Mouse (Mus musculus) kidney, embryonic 14.5 days (tissue): Measurements from ENCODE around the gene Chsy1. TPM values are rescaled to one million over a fixed set of nuclear protein-coding genes. Genes with fewer than 3 reads are reported as not detected.
"Not testable (repeated sequence)": the region's sequence is repeated elsewhere in the genome, so short reads cannot be mapped to it uniquely, and the experiment has no call there.

Experiments used
- ATAC-seq: fragments of 200-750 bp; cut with Nextera tagmentation; 2 replicates; pipeline ENCODE4 v1.8.0; 2017; ENCODE audit warnings: moderate number of reproducible peaks, mild to moderate bottlenecking, moderate TSS enrichment, moderate library complexity; ENCODE audit not compliant: low FRiP score, low TSS enrichment
- H3K27ac ChIP-seq: fragments of 300-500 bp; sonication (generic); 2 replicates; pipeline ENCODE4 v1.5.1; 2014; ENCODE audit warnings: low read depth, mild to moderate bottlenecking, low read length, moderate library complexity, mixed read lengths
- H3K27me3 ChIP-seq: fragments of 300-500 bp; sonication (generic); 2 replicates; pipeline ENCODE4 v1.6.1; 2014; ENCODE audit warnings: mild to moderate bottlenecking, low read length; ENCODE audit not compliant: control insufficient read depth, insufficient read depth
- H3K36me3 ChIP-seq: fragments of 300-500 bp; sonication (generic); 2 replicates; pipeline ENCODE4 v1.6.1; 2014; ENCODE audit warnings: low read length, mixed read lengths; ENCODE audit not compliant: control insufficient read depth, insufficient read depth
- H3K4me1 ChIP-seq: fragments of 300-500 bp; sonication (generic); 2 replicates; pipeline ENCODE4 v1.6.1; 2014; ENCODE audit warnings: low read length, mixed read lengths; ENCODE audit not compliant: control insufficient read depth, insufficient read depth
- H3K4me2 ChIP-seq: fragments of 300-500 bp; sonication (generic); replicated peaks from 2 replicates; pipeline ENCODE4 v1.6.1; 2014; ENCODE audit warnings: low read depth, mild to moderate bottlenecking, low read length
- H3K4me3 ChIP-seq: fragments of 300-500 bp; sonication (generic); 2 replicates; pipeline ENCODE4 v1.5.1; 2014; ENCODE audit warnings: mild to moderate bottlenecking, low read length
- H3K9ac ChIP-seq: fragments of 300-500 bp; sonication (generic); 2 replicates; pipeline ENCODE4 v1.6.1; 2014; ENCODE audit warnings: low read depth, mild to moderate bottlenecking, low read length, moderate library complexity
- H3K9me3 ChIP-seq: fragments of 300-500 bp; sonication (generic); 2 replicates; pipeline ENCODE4 v1.6.1; 2016; ENCODE audit warnings: low read length; ENCODE audit not compliant: control insufficient read depth
- WGBS: fragments of 180-500 bp; shearing (Covaris S2); extraction: QIAGEN DNeasy Blood & Tissue Kit; methylation state at CpG from one replicate; pipeline ENCODE4 v1.1.7; 2014; 5-methylcytosine and 5-hydroxymethylcytosine counted together
- polyA plus RNA-seq: library from polyadenylated mRNA; unstranded; fragments of >200 nt; fragmentation: Nextera tagmentation; extraction: Ambion mirVana; gene quantifications from 2 replicates; pipeline ENCODE4 v1.2.1, GENCODE M21; 2014

The Chsy1 gene
- polyA plus RNA-seq, 1 experiment from 2014 or later, result 29.7 TPM

DNA sequence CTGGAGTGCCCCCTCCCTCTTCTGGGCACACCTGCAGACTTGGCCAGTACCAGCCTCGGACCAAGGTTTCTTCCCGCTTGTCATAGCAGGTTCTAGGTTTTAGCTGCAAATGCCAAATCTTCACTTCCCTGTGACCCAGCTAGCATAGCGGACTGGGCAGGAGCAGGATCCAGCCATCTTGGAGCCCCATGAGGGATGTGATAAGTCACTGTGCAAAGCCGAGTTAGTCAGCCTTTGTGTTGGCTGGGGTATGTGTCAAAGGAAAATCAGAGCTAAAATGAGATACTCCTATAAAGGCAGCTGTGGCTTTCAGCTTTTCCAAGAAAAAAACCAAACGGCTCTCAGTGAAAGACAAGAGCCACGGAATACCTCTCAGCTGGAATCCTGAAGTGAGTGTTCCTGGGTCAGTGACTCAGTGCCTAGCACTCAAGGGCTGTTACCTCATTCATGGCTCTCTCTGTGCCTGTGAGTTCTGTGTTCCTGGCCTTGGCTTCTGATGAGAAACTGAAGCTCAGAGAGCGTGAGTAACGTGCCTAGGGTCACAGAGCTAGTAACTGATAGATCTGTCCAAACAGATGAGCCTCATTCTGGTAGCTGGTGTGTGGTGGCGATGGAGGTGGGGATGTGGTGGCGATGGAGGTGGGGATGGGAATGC is 71.5 kb downstream of the Chsy1 start:
- Histone ChIP-seq H3K9me3 (0 out of 2 replicates have a peak, but pooled peaks cover 3% of the 10 kb centered on the region), H3K27me3 (no peaks in the 10 kb centered on the region), H3K4me3 (no peak overlapping the region), H3K36me3 (0 out of 2 replicates have a peak, but pooled peaks cover 3% of the 10 kb centered on the region), H3K4me2 (no peak overlapping the region), H3K27ac (no peak overlapping the region), H3K4me1 (0 out of 2 replicates have a peak, but pooled peaks cover 3% of the 10 kb centered on the region), H3K9ac (no peak overlapping the region)
- no peak for ATAC-seq
- 88% methylated on average over 10 of the region's 10 CpGs for WGBS

DNA sequence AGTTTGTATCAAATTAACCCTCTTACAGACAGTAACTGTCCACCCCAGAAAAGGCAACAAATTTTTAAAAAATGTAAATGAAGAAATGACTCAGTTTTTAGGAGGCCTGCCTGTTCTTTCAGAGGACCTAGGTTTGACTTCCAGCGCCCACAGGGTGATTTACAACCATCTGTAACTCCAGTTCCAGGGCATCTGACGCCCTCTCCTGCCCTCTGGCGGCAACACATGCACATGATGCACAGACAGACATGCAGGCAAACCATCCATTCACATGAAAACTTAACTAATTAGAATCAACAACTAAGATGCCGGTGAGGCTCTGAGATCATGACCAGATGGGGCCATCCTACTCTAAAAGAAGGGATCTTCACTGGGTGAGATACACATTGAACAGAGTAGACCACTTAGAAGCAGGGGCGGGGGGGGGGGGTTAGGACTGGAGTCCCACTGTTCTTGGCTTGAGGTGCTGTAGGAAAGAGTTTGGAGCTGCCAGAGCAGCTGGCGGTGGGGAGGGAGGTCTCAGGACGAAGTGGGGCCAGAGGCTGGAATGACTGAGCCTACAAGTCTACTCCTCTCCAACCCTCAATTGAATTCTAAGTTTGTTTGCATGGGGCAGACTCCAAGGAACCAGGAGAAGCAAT is 72.9 kb downstream of the Chsy1 start:
- Histone ChIP-seq H3K4me2 (no peak overlapping the region), H3K4me3 (no peak overlapping the region), H3K27me3 (no peaks in the 10 kb centered on the region), H3K36me3 (no peaks in the 10 kb centered on the region), H3K27ac (no peak overlapping the region), H3K9ac (no peak overlapping the region), H3K4me1 (0 out of 2 replicates have a peak, but pooled peaks cover 3% of the 10 kb centered on the region), H3K9me3 (0 out of 2 replicates have a peak, but pooled peaks cover 3% of the 10 kb centered on the region)
- ATAC-seq, result no peak
- 82% methylated on average over 7 of the region's 7 CpGs for WGBS

DNA sequence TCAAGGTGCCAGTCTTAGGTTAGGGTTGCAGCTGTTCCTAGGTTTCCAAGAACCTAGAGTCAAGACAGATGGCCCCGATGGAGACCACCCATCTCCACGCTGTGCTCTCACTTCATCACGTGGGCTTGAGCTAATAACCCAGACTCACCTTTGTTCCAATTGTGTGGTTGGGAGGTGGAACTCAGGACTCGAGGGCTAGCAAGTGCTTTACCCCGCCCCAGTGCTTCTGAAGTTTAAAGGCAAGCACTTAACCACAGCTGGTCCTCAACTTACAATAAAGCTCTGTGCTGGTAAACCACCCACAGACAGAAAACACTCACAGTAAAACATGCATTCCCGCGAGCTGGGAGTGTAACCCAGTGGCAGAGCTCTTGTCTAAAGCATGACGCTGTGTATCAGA is 74.1 kb downstream of the Chsy1 start:
- Histone ChIP-seq H3K4me1 (0 out of 2 replicates have a peak, but pooled peaks cover 3% of the 10 kb centered on the region), H3K9me3 (0 out of 2 replicates have a peak, but pooled peaks cover 3% of the 10 kb centered on the region), H3K4me3 (no peak overlapping the region), H3K27ac (no peak overlapping the region), H3K9ac (no peak overlapping the region), H3K4me2 (no peak overlapping the region), H3K27me3 (no peaks in the 10 kb centered on the region), H3K36me3 (no peaks in the 10 kb centered on the region)
- ATAC-seq, result no peak
- 57% methylated on average over 8 of the region's 8 CpGs for WGBS

DNA sequence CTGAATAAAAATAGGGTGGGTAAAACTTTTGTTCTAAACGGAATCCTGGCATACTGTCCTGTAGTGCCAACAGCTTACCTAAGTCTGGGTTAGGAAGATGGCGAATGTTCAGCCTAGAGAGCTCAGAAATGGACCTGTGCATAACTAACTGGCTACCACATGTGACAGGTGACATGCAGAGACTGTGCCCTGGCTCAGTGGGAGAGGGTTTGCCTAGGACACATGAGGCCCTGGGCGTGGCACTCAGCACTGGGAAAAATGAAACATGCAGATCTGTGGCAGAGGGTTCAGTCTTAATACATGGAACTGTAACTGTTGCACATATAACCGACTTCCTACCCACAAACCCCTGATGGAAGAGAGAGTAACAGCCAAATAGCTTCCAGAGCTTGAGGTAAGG is 74.7 kb downstream of the Chsy1 start:
- no peak overlapping the region for H3K9ac ChIP-seq
- no peak for ATAC-seq
- H3K27me3 ChIP-seq, result no peaks in the 10 kb centered on the region
- 0 out of 2 replicates have a peak, but pooled peaks cover 3% of the 10 kb centered on the region for H3K9me3 ChIP-seq
- no peak overlapping the region for H3K4me2 ChIP-seq
- 80% methylated on average over 4 of the region's 4 CpGs for WGBS
- H3K4me1 ChIP-seq, result 0 out of 2 replicates have a peak, but pooled peaks cover 3% of the 10 kb centered on the region
- H3K4me3 ChIP-seq, result no peak overlapping the region
- no peak overlapping the region for H3K27ac ChIP-seq
- no peaks in the 10 kb centered on the region for H3K36me3 ChIP-seq

DNA sequence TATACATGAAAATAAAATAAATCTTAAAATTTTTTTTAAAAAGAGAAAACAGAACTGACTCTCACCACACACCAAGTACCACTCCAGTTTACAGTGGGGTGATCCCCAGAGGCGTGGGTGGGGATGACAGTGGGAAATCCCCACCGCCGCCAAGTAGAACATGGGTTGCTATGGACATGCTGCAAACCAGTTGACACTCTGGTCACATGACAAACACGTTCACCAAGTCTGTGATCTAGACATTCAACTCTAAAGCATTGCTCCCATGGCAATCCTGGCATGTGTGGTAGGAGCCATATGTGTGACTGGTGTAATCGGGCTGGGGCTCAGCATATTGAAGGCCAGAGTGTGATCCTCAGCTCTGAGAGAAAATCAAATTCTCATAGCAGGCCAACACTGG is 76.1 kb downstream of the Chsy1 start:
- ATAC-seq, result no peak
- WGBS, result 91% methylated on average over 5 of the region's 5 CpGs

DNA sequence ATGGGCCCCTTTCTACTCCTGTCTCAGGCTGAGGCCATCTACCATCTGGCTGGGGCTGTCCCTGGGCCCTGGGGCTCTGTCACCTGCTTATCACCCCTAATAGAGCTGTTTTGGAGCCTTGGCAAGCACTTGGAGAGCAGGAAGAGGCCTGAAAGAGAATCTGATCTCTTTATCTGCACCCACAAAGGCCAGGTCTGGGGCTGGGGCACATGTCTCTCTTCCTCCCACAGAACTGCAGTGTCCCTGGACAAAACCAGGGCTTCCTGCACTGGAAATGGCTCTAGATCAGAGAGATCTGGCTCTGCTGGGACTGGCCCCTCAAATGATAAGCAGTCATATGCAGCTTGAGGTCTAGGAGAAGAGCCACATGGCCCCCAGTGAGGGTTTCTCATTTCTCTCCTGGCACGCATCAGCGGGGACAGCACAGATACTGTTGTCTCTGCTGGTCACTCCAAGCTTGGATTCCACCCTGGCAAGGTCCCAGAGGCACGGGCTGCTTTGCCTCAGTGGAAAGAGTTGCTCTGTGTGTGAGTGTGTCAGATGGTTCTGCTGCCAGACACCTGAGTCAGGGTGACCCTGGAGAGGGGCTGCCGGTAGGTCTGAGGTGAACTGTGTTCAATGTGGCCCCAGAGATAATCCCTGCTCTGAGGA is 78.4 kb downstream of the Chsy1 start:
- ATAC-seq, result no peak
- WGBS, result 70% methylated on average over 4 of the region's 4 CpGs

More for the DNA sequence above, 76.1 kb downstream of the Chsy1 start:
- no peaks in the 10 kb centered on the region for H3K27me3 ChIP-seq
- no peaks in the 10 kb centered on the region for H3K36me3 ChIP-seq
- no peak overlapping the region for H3K4me3 ChIP-seq
- H3K9ac ChIP-seq, result no peak overlapping the region
- H3K9me3 ChIP-seq, result 0 out of 2 replicates have a peak, but pooled peaks cover 3% of the 10 kb centered on the region
- no peaks in the 10 kb centered on the region for H3K4me1 ChIP-seq
- H3K27ac ChIP-seq, result no peak overlapping the region
- H3K4me2 ChIP-seq, result no peak overlapping the region

DNA sequence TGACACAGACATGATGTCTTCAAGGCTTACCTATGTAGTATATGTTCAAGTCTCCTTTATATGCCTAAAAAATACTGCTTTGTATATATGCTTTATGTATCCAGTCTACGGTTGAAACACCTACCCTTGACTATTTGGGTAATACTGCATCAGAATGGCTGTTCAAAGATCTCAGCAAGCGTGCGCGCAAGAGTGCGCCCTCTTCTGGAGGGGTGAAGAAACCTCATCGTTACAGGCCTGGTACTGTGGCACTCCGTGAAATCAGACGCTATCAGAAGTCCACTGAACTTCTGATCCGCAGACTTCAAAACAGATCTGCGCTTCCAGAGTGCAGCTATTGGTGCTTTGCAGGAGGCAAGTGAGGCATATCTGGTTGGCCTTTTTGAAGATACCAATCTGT is 81.1 kb downstream of the Chsy1 start:
- H3K4me2 ChIP-seq, H3K4me3 ChIP-seq, H3K27me3 ChIP-seq, ATAC-seq, H3K27ac ChIP-seq, H3K9me3 ChIP-seq, H3K9ac ChIP-seq, H3K4me1 ChIP-seq, H3K36me3 ChIP-seq: not testable (repeated sequence)
- 88% methylated on average over 10 of the region's 10 CpGs for WGBS

More for the DNA sequence above, 78.4 kb downstream of the Chsy1 start:
- Histone ChIP-seq H3K27ac (no peak overlapping the region), H3K9ac (no peak overlapping the region), H3K4me3 (no peak overlapping the region), H3K36me3 (no peaks in the 10 kb centered on the region), H3K27me3 (no peaks in the 10 kb centered on the region), H3K9me3 (no peaks in the 10 kb centered on the region), H3K4me1 (no peaks in the 10 kb centered on the region), H3K4me2 (no peak overlapping the region)

DNA sequence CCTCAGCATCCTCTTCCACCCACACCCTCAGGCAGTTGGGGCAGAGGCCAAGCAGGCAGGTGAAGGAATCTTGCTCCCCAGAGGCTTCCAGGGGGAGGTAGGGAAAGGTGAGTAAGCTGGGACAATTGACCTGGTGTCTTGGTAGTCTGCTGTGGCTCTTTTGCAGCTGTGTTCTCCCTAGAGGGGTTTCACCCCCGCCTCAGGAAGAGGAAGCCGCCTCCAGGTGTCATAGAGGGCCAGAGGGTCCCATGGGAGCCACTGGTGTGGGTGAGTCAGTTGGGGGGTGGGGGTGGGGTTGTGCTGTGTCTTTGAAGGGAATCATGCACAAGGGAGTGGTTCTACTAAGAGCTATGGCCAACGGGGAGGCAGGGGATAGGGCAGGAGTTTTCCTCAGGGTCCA is 85.2 kb downstream of the Chsy1 start:
- H3K36me3 ChIP-seq, result no peaks in the 10 kb centered on the region
- 77% methylated on average over 3 of the region's 3 CpGs for WGBS

DNA sequence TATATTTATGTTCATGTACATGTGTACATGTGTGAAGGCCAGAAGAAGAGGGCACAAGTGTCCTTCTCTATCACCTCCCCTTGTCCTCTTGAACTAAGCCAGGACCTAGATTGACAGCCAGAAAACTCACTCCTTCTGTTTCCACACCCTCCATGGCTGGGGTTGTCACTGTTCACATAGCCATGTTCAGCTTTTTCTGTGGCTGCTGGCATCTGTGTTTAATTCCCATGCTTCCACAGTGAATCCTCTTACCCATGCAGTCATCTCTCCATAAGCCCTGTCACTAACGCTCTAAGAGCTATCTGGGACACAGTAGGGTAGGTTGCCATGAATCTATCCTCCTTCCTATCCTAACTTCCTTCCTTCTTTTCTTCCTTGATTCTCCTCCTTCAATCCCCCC is 86.6 kb downstream of the Chsy1 start:
- 76% methylated on average over 1 of the region's 1 CpGs for WGBS
- Histone ChIP-seq H3K9me3 (no peaks in the 10 kb centered on the region), H3K27ac (no peak overlapping the region), H3K4me3 (no peak overlapping the region), H3K4me2 (no peak overlapping the region), H3K27me3 (no peaks in the 10 kb centered on the region), H3K9ac (no peak overlapping the region), H3K36me3 (no peaks in the 10 kb centered on the region), H3K4me1 (no peaks in the 10 kb centered on the region)
- ATAC-seq, result no peak

More for the DNA sequence above, 85.2 kb downstream of the Chsy1 start:
- Histone ChIP-seq H3K4me2 (no peak overlapping the region), H3K4me1 (no peaks in the 10 kb centered on the region), H3K27me3 (no peaks in the 10 kb centered on the region), H3K9me3 (no peaks in the 10 kb centered on the region), H3K27ac (no peak overlapping the region), H3K4me3 (no peak overlapping the region), H3K9ac (no peak overlapping the region)
- no peak for ATAC-seq
